Mouse (Mus musculus) embryonic facial prominence, embryonic 15.5 days (tissue): ENCODE data around the gene Pex11a. TPM values are rescaled to one million over a fixed set of nuclear protein-coding genes. Genes with fewer than 3 reads are reported as not detected.
"Not testable (repeated sequence)": the region's sequence is repeated elsewhere in the genome, so short reads cannot be mapped to it uniquely, and the experiment has no call there.

Experiments used
- ATAC-seq: fragments of 200-750 bp; cut with Nextera tagmentation; 2 replicates; pipeline ENCODE4 v1.8.0; 2017; ENCODE audit warnings: low read depth, moderate TSS enrichment; ENCODE audit not compliant: insufficient number of reproducible peaks, low FRiP score, low TSS enrichment
- H3K27ac ChIP-seq: fragments of 300-500 bp; sonication (generic); replicated peaks from 2 replicates; pipeline ENCODE4 v1.5.1; 2015; ENCODE audit warnings: mild to moderate bottlenecking, inconsistent platforms
- H3K27me3 ChIP-seq: fragments of 300-500 bp; sonication (generic); 2 replicates; pipeline ENCODE4 v1.6.1; 2015; ENCODE audit warnings: inconsistent platforms
- H3K36me3 ChIP-seq: fragments of 300-500 bp; sonication (generic); 2 replicates; pipeline ENCODE4 v1.6.1; 2015; ENCODE audit warnings: mild to moderate bottlenecking, inconsistent platforms
- H3K4me1 ChIP-seq: fragments of 300-500 bp; sonication (generic); 2 replicates; pipeline ENCODE4 v1.6.1; 2015; ENCODE audit warnings: inconsistent platforms
- H3K4me2 ChIP-seq: fragments of 300-500 bp; sonication (generic); replicated peaks from 2 replicates; pipeline ENCODE4 v1.6.1; 2015; ENCODE audit warnings: mild to moderate bottlenecking, inconsistent platforms
- H3K4me3 ChIP-seq: fragments of 300-500 bp; sonication (generic); replicated peaks from 2 replicates; pipeline ENCODE4 v1.5.1; 2015; ENCODE audit warnings: mild to moderate bottlenecking, inconsistent platforms
- H3K9ac ChIP-seq: fragments of 300-500 bp; sonication (generic); 2 replicates; pipeline ENCODE4 v1.6.1; 2015; ENCODE audit warnings: inconsistent platforms
- H3K9me3 ChIP-seq: fragments of 300-500 bp; sonication (generic); replicated peaks from 2 replicates; pipeline ENCODE4 v1.6.1; 2016; ENCODE audit warnings: inconsistent platforms
- WGBS: fragments of 180-500 bp; shearing (Covaris S2); methylation state at CpG from one replicate; pipeline ENCODE4 v1.1.7; 2015; 5-methylcytosine and 5-hydroxymethylcytosine counted together
- polyA plus RNA-seq: library from polyadenylated mRNA; unstranded; fragments of >200 nt; fragmentation: Nextera tagmentation; extraction: Ambion mirVana; gene quantifications from 2 replicates; pipeline ENCODE4 v1.2.1, GENCODE M21; 2015

Gene Pex11a
- 12.8 and 13.0 TPM in 2 replicates for polyA plus RNA-seq

DNA sequence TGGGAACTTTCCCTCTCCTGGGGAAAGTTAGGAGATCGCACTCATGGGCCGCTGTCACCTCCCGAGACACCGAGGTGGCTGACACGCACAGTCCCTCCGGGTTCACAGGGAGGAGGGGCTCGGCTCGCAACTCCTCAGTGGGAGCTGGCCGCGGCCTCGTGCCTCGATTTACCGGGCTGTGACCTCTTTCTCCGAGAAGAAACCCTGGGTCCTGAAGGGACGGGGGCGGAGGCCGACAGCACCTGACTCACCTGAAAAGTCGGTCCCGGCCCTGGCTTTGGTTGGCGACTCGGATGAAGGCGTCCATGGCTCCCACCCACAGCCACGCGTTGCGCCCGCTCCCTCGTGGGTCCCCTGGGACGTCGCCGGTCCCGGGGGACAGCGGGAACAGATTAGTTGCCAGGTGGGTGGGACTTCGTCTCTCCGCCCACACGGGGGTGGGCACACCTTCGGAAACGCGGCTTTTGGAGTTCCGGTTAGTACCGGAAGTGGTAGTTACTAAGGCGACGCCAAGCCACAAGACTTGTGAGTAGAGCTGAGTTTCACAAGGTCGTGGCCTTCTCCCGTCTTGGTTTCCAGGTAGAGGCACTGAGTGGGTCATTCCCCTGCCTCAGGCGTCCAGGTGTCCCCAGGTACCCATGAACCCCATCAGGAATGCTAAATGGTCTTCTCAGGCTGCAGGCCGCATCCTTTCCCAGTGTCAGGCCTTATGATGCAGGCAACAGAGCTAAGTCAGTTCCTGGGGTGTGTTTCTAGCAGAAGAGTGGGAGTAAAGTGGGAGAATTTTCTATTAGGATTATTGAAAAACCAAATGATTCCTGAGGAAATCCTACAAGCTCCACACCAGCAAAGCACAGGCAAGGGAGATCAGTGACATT, at the start of gene Pex11a, which contains the start of gene Wdr93:
TSS of gene Pex11a (minus strand) at position 473 of the 878 bp plus-strand sequence.
TSS of gene Wdr93 (plus strand) at position 505 of the 878 bp plus-strand sequence.
- Histone ChIP-seq H3K4me1 (peaks cover 7% of the 10 kb centered on the region), H3K36me3 (no peaks in the 10 kb centered on the region), H3K27ac (no peak within 1 kb of the TSS), H3K4me3 (peak within 1 kb of the TSS; percentile 79), H3K9ac (peak within 1 kb of the TSS; percentile 57), H3K27me3 (no peaks in the 10 kb centered on the region), H3K9me3 (no peaks in the 10 kb centered on the region), H3K4me2 (peak within 1 kb of the TSS; percentile 94)
- peak; percentile 84 for ATAC-seq
- 2% methylated on average over 46 of the region's 46 CpGs for WGBS

DNA sequence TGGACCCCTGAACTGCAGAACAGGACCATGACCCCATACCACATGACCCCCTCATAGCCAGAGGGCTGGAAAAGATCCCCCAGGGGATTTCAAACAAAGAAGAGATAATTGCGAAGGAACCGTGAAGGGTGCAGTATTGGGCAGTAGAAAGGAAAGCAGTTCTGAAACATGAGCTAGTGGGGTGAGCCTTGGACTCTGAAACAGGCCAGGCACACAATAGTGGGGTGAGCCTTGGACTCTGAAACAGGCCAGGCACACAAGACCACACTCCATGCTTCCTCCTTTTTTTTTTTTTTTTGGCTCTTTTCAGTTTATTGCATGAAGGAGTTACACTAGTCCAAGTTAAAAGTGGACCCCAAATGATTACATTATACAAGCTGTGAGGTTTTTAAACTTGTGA, 46.9 kb upstream of the Pex11a start:
- peaks cover 53% of the 10 kb centered on the region for H3K27me3 ChIP-seq
- WGBS, result 28% methylated on average over 2 of the region's 2 CpGs

DNA sequence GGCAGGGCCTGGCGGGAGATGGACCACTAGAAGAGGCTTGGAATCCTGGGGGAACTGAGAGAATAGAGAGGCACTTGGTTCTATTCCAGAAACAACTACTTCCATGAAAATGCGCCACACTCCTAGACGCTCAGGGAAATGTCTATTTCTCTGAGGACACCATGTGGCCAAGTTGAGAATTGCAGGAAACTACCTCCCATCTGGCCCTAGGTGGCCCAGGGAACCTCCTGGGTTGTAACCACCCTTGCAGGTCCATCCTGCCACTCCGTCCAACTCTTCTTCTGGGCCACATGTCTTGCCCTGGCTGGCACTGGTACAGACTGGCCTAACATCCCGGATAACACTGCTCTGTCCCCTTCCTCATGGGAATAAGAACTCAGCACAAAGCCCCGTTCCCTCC, 43.4 kb upstream of the Pex11a start:
- H3K4me2 ChIP-seq, result no peak overlapping the region
- ATAC-seq, result no peak
- H3K9me3 ChIP-seq, result no peaks in the 10 kb centered on the region
- no peak overlapping the region for H3K9ac ChIP-seq
- H3K27me3 ChIP-seq, result peaks cover 20% of the 10 kb centered on the region
- no peaks in the 10 kb centered on the region for H3K36me3 ChIP-seq
- H3K4me1 ChIP-seq, result peaks cover under 1% of the 10 kb centered on the region; the same call in 1 of the 2 replicates
- H3K4me3 ChIP-seq, result no peak overlapping the region
- WGBS, result 20% methylated on average over 6 of the region's 6 CpGs
- no peak overlapping the region for H3K27ac ChIP-seq

More for the DNA sequence above, 46.9 kb upstream of the Pex11a start:
- H3K9me3 ChIP-seq, H3K9ac ChIP-seq, H3K4me2 ChIP-seq, H3K4me3 ChIP-seq, ATAC-seq, H3K36me3 ChIP-seq, H3K27ac ChIP-seq: not testable (repeated sequence)
- H3K4me1 ChIP-seq, result peaks cover 13% of the 10 kb centered on the region

DNA sequence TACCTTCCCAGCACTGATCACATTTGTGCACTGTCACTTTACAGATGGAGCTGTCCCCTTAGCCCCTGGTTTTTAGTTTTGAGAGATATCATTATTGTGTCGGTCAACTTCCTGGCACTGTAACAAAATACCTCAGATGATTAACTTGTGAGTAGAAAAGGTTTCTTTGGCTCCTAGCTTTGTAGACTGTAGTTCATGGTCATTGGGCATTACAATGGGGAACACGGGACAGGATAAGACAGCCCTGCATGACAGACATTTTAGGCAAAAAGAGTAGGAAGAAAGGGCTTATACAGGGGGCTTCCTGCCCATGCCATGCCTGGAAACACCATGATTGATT, 39.6 kb upstream of the Pex11a start:
- H3K4me1 ChIP-seq, result peaks cover 7% of the 10 kb centered on the region; the same call in 1 of the 2 replicates
- no peaks in the 10 kb centered on the region for H3K9me3 ChIP-seq
- no peaks in the 10 kb centered on the region for H3K36me3 ChIP-seq
- ATAC-seq, result no peak
- H3K4me2 ChIP-seq, result no peak overlapping the region
- H3K4me3 ChIP-seq, result no peak overlapping the region
- H3K9ac ChIP-seq, result no peak overlapping the region
- 78% methylated on average over 2 of the region's 2 CpGs for WGBS
- no peak overlapping the region for H3K27ac ChIP-seq
- no peaks in the 10 kb centered on the region; the same call in 1 of the 2 replicates for H3K27me3 ChIP-seq

DNA sequence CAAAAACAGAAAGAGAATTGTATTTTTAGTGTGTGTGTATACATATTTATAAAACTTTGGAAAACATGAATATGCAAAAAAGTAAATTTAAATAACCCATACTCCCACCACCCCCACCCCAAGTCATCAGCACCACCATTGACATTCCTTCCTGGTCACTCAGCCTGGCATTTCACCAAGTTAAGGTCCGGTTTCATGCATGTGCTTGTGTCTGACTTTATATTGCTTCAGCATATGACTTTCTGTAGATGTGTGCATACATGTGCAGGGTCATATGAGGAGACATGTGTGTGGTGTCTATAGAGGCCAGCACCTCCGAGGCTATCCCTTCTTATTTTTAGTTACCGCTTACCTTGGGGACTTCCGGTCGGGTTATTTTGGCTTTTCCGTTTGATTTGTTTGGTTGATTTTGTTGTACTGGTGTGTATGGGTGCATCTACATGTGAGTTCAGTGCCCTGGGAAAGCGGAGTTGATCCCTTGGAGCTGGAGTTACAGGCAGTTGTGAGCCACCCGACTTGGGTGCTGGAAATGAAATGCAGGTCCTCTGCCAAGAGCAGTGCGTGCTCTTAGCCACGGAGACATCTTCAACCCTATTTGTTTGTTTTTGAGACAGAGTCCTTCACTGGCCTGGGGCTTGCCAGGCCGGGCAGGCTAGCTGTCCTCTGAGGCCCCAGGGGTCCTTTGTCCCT, 39.0 kb upstream of the Pex11a start:
- WGBS, result 78% methylated on average over 11 of the region's 11 CpGs
- H3K4me3 ChIP-seq, result no peak overlapping the region
- ATAC-seq, result no peak
- H3K4me2 ChIP-seq, result no peak overlapping the region
- H3K4me1 ChIP-seq, result peaks cover 7% of the 10 kb centered on the region; the same call in 1 of the 2 replicates
- no peak overlapping the region for H3K27ac ChIP-seq
- H3K27me3 ChIP-seq, result no peaks in the 10 kb centered on the region
- H3K9ac ChIP-seq, result no peak overlapping the region
- no peaks in the 10 kb centered on the region for H3K9me3 ChIP-seq
- H3K36me3 ChIP-seq, result no peaks in the 10 kb centered on the region

DNA sequence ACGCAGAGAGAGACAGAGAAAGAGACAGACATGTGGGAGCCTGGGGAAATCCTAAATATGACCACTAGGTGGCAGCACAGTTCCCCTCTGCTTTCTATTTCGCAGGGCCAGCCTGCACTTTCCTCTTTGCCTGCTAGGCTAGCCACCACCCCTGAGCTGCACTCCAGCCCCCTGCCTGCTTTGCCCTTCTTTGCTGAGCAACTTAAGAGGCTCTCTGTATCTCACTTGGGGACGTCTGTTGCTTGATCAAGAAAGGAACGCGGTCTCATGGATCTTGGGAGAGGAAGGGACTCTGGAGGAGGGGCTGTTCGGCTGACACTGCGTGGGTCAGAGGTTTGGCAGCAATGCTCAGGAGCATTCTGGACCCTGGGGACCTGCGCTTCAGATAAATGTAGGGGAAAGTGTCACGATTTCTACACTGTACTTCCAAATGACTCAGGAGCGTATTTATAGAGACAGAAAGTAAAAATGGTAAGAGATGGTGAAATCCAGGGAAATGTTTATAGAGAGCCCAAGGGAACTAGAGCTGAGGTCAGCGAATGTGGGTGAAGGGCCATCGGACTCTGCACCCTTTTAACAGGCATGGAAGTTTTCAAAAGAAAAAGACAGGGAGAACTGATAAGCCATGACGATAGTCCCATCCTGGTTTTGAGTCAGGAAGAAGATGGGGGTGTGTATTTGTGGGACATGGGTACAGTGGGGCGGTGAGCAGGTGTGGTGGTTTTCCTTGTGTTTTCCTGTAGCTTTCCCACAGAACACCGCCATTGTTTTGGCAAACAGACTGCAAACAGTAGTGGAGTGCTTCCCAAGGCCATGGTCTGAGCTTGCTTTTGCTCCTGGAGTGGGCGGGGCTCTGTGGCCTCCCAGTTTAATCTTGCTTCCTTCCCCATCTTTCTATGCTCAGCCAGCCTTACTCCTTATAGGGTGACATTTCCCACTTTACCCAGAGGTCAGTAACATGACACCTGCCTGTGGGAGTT, 38.0 kb upstream of the Pex11a start:
- peak; percentile 39; the same call in 1 of the 2 replicates for ATAC-seq
- WGBS, result 27% methylated on average over 16 of the region's 16 CpGs
- H3K27me3 ChIP-seq, result 0 out of 2 replicates have a peak, but pooled peaks cover 3% of the 10 kb centered on the region
- H3K4me1 ChIP-seq, result peaks cover 7% of the 10 kb centered on the region; the same call in 1 of the 2 replicates
- no peaks in the 10 kb centered on the region for H3K36me3 ChIP-seq
- no peak overlapping the region for H3K9ac ChIP-seq
- H3K4me2 ChIP-seq, result peak overlapping the region; percentile 52
- H3K9me3 ChIP-seq, result no peaks in the 10 kb centered on the region
- H3K4me3 ChIP-seq, result peak overlapping the region; percentile 33
- no peak overlapping the region for H3K27ac ChIP-seq

DNA sequence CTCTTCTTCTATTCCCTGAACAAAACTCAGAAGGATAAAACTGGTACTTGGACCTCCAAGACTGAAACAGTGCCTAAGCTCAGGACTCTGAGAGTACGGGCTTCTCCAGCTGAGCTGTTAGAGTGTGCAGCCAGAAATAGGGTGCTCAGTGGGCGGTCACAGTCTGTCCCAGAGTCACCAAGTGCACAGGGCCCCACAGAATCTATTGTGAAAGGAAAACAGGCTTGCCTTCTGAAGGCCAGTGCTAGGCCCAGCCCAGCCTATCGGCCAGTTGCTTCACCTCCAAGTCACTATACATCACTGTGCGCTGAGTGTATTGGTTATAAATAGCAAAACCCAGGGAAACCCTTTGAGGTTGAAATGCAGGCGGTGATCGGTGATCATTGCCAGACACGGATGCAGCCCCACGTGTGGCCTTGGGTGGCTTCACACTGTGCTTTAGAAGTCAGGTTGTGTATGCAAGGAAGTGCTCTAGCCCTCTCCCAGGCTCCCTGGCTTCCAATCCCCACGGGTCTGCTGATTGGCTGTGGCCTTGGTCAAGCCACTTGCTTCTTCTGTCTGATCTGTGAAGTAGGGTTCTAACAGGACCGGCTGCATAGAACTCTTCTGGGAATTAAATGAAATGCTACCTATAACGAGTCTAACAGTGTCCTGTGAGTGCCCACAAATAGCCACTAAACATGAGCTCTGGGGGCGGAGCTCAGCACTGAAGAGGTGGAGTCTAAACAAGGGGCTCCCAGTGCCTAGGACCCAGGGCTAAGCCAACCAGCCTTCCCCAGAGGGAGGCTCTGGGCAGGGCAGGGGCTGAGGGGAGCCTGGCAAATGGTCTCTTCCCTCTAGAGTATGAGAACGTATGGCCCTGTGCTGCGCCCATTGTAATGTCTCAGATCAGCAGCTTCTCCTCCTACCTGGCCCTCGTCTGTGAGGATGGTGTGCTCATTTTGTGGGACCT, 28.9 kb upstream of the Pex11a start:
- no peak for ATAC-seq
- Histone ChIP-seq H3K4me3 (no peak overlapping the region), H3K36me3 (no peaks in the 10 kb centered on the region), H3K27me3 (peaks cover 3% of the 10 kb centered on the region; the same call in 1 of the 2 replicates), H3K27ac (no peak overlapping the region), H3K9me3 (no peaks in the 10 kb centered on the region), H3K4me2 (no peak overlapping the region), H3K4me1 (no peaks in the 10 kb centered on the region), H3K9ac (no peak overlapping the region)
- WGBS, result 49% methylated on average over 15 of the region's 15 CpGs

DNA sequence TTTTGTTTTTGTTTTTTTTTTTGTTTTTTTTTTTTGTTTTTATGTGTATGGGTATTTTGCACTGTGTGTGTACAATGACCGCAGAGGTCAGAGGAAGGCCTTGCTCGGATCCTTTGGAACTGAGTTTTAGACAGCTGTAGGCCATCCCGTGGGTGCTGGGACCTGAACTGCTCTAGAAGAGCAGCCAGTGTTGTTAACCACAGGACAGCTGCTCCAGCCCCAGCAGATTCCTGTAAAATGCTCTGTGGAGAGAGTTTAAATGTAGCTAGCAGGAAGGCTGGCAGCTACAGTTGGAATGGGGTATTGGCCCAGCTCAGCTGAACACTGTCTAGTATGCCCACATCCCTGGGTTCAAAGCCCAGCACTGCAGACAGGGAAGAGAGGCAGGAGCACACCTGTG, 26.7 kb upstream of the Pex11a start:
- no peak overlapping the region for H3K9ac ChIP-seq
- no peak overlapping the region for H3K4me2 ChIP-seq
- H3K9me3 ChIP-seq, result no peaks in the 10 kb centered on the region
- H3K4me1 ChIP-seq, result no peaks in the 10 kb centered on the region
- H3K36me3 ChIP-seq, result no peaks in the 10 kb centered on the region
- H3K27me3 ChIP-seq, result no peaks in the 10 kb centered on the region; the same call in 1 of the 2 replicates
- no peak overlapping the region for H3K4me3 ChIP-seq
- H3K27ac ChIP-seq, result no peak overlapping the region
- WGBS, result 74% methylated on average over 3 of the region's 3 CpGs
- no peak for ATAC-seq

DNA sequence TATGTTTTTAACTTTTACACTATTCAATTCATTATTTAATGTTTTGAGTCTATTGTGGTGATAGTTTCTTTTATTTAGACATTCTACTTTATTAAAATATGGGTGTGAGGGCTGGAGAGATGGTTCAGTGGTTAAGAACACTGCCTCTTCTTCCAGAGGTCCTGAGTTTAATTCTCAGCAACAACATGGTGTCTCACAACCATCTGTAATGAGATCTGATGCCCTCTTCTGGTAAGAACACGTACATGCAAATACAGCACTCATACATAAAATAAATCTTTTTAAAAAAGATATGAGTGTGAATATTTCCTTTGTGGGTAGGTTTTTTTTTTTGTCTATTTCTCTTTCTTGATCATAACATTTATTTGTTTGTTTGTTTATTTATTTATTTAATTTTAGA, 23.1 kb upstream of the Pex11a start:
- Histone ChIP-seq H3K9me3 (no peaks in the 10 kb centered on the region), H3K4me2 (no peak overlapping the region), H3K27ac (no peak overlapping the region), H3K4me3 (no peak overlapping the region), H3K9ac (no peak overlapping the region), H3K4me1 (no peaks in the 10 kb centered on the region), H3K36me3 (no peaks in the 10 kb centered on the region), H3K27me3 (no peaks in the 10 kb centered on the region)
- WGBS, result 38% methylated on average over 1 of the region's 1 CpGs
- ATAC-seq, result no peak

DNA sequence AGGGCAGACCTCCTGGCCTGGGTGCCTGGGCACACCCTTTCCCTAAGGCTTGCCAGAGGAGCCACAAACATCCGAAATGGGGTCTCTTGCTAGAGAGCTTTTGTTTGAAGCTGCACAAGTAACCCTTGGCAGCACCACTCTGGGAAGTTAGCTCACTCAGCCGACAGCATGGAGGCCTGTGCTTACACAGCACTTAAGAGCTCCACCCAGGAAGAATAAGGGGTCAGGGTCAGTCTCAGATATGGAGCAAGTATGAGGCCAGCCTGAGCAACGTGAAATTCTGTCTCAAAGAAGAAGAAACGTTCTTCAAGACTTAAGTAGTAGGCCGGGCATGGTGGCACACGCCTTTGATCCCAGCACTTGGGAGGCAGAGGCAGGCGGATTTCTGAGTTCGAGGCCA, 19.2 kb upstream of the Pex11a start:
- ATAC-seq, result no peak
- Histone ChIP-seq H3K4me1 (no peaks in the 10 kb centered on the region), H3K27me3 (no peaks in the 10 kb centered on the region), H3K36me3 (no peaks in the 10 kb centered on the region), H3K9me3 (no peaks in the 10 kb centered on the region), H3K27ac (no peak overlapping the region), H3K4me2 (no peak overlapping the region), H3K4me3 (no peak overlapping the region), H3K9ac (no peak overlapping the region)
- 75% methylated on average over 8 of the region's 8 CpGs for WGBS
